Mouse (Mus musculus) adrenal gland, postnatal 14 days (tissue): ENCODE results near the gene Fgfr2. TPM values are rescaled to one million over a fixed set of nuclear protein-coding genes. Genes with fewer than 3 reads are reported as not detected.

Experiments
- DNase-seq: peaks from one replicate; pipeline ENCODE4 v3.0.0; 2021; ENCODE audit warnings: mixed read lengths
- total RNA-seq: library from RNA; stranded (reverse); gene quantifications from 2 replicates; pipeline ENCODE4 v1.2.3, GENCODE M21; 2021

The Fgfr2 gene
- total RNA-seq, 1 experiment from 2014 or later: 227 TPM

- DNase-seq: no peak
Measured at GRCm38 (mm10) chr7:132715259-132715658, 407.9 kb downstream of the Fgfr2 start.

- peak; percentile 76 for DNase-seq
Measured at GRCm38 (mm10) chr7:132714236-132714923, 408.8 kb downstream of the Fgfr2 start.

GRCm38 (mm10) chr7:132713483-132714126 is 409.5 kb downstream of the Fgfr2 start:
- DNase-seq: peak; percentile 65

- no peak for DNase-seq
Measured at GRCm38 (mm10) chr7:132712956-132713355, 410.2 kb downstream of the Fgfr2 start.

GRCm38 (mm10) chr7:132712044-132712708 is 411.0 kb downstream of the Fgfr2 start:
- peak; percentile 53 for DNase-seq

GRCm38 (mm10) chr7:132711579-132711978 is 411.6 kb downstream of the Fgfr2 start:
- no peak for DNase-seq

- no peak for DNase-seq
Measured at GRCm38 (mm10) chr7:132705130-132705529, 418.0 kb downstream of the Fgfr2 start.

- DNase-seq: no peak
Measured at GRCm38 (mm10) chr7:132704310-132704875, 418.8 kb downstream of the Fgfr2 start.

GRCm38 (mm10) chr7:132703515-132704309 is 419.4 kb downstream of the Fgfr2 start:
- no peak for DNase-seq

- no peak for DNase-seq
Measured at GRCm38 (mm10) chr7:132702492-132703070, 420.6 kb downstream of the Fgfr2 start.

- no peak for DNase-seq
Measured at GRCm38 (mm10) chr7:132702024-132702423, 421.1 kb downstream of the Fgfr2 start.

- DNase-seq: no peak
Measured at GRCm38 (mm10) chr7:132701412-132701811, 421.7 kb downstream of the Fgfr2 start.

GRCm38 (mm10) chr7:132700107-132700506 is 423.0 kb downstream of the Fgfr2 start:
- no peak for DNase-seq

GRCm38 (mm10) chr7:132699639-132700038 is 423.5 kb downstream of the Fgfr2 start:
- no peak for DNase-seq

- DNase-seq: peak; percentile 51
Measured at GRCm38 (mm10) chr7:132699165-132699564, 424.0 kb downstream of the Fgfr2 start.

- no peak for DNase-seq
Measured at GRCm38 (mm10) chr7:132698737-132699136, 424.4 kb downstream of the Fgfr2 start.

GRCm38 (mm10) chr7:132697258-132697796 is 425.8 kb downstream of the Fgfr2 start:
- DNase-seq: no peak

- no peak for DNase-seq
Measured at GRCm38 (mm10) chr7:132693561-132693960, 429.6 kb downstream of the Fgfr2 start.

- DNase-seq: peak; percentile 48
Measured at GRCm38 (mm10) chr7:132692719-132693118, 430.4 kb downstream of the Fgfr2 start.

- no peak for DNase-seq
Measured at GRCm38 (mm10) chr7:132690716-132691472, 432.3 kb downstream of the Fgfr2 start.

GRCm38 (mm10) chr7:132689722-132690121 is 433.4 kb downstream of the Fgfr2 start:
- DNase-seq: no peak
